Mouse (Mus musculus): Measurements from ENCODE around the gene Rcbtb2.

- no peak for TF ChIP-seq CTCF (IDR thresholded peaks at IDR 0.05; ENCODE audit: borderline replicate concordance, insufficient read depth, low read depth, low read length)
- no peak for TF ChIP-seq POLR2A (IDR thresholded peaks at IDR 0.05; ENCODE audit: borderline replicate concordance, insufficient read depth, low read length)
Observed at GRCm38 (mm10) chr14:73165136-73165535, 42.3 kb downstream of the Rcbtb2 start.
